Mouse (Mus musculus) A20 (cell line): ENCODE measurements around the gene A630073D07Rik.
"Not testable (repeated sequence)": the region's sequence is repeated elsewhere in the genome, so short reads cannot be mapped to it uniquely, and the experiment has no call there.

Source experiments
- DNase-seq: peaks from one replicate; pipeline ENCODE4 v3.0.0-alpha.2; 2011; ENCODE audit warnings: low read depth, low spot score

A630073D07Rik gene

GRCm38 (mm10) chr6:132651426-132651825 lies at the start of gene A630073D07Rik:
A630073D07Rik (minus strand) TSS chr6:132651526.
- no peak for DNase-seq

- no peak for DNase-seq
Observed at GRCm38 (mm10) chr6:132700907-132701306, 49.6 kb upstream of the A630073D07Rik start, which contains the start of gene Tas2r121. Tas2r121 (minus strand) TSS chr6:132701007.

DNA sequence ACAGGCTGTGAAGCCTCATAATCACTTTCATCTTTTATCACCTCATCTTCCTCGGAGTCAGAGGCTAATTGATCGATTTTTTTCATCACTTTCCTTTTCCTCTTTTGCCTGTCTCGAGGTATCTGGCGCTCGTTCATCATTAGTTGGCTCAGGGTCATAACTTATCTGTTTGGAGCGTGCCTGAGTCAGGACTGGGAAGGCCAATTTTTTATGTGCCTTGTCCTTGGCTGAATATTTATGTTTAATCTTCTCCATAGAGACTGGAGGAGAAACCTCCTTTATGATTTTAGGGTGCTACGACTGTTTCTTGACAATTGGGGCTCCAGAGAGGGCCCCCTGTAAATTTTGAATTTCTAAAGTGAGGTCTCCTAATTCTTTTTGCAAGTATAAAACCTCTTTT lies 40.3 kb upstream of the A630073D07Rik start:
- DNase-seq, result not testable (repeated sequence)

DNA sequence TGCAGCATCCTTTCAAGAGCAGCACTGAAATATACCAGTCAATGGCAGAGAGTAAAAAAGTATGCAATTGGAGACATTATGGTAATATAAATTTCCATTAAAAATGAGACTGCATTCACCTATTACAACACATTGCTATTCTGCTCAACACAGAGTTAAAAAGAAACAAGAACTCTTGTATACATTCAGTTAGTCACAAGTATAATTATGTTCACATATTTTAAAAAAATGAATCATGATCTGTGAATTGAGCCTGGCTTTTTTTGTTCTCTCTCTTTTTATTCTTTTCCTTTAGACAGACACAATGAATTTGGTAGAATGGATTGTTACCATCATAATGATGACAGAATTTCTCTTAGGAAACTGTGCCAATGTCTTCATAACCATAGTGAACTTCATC lies 5.3 kb upstream of the A630073D07Rik start, which contains the start of gene Tas2r120:
Gene Tas2r120, plus strand, starts transcription at position 301 of the 400 bp plus-strand sequence.
- no peak for DNase-seq

DNA sequence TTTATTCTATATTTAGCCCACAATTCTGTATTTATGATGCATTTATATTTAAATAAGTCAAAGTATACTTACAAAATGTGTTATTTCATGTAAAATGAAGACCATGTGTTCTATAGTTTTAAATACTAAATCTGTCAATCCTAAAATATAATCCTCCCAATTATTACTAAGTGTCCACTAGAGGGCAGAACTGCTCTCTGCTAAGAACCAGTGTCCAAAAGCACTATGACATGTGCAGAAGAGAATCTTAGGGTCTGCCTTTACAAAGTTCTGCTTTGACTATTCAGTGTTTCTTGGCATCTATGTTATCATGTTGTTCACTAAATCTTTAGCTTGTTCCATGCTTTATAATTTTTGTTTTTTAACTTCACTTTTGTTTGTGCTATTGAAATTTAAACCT lies 1.9 kb downstream of the A630073D07Rik start:
- DNase-seq, result no peak

DNA sequence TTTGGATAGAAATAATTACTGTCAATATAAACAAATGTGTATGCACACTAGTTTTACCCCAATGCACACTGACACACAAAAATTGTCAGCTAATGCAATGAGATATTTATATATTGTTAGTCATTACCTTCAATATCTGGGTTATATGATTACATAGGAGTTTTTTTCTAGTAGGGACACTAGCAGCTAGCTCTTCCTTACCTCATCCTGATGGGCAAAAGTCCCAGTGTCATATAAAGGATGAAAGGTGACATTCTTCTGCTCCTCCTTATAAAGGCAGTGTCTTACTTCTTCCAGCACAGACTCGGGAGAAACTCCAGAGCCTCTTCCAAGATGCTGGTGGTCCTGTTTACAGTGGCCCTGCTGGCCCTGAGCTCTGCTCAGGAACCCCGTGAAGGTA lies 55.7 kb downstream of the A630073D07Rik start, which contains the start of gene Prp2:
Gene Prp2, plus strand, starts transcription at position 301 of the 400 bp plus-strand sequence.
- DNase-seq, result not testable (repeated sequence)
